Mouse (Mus musculus) olfactory bulb, adult 2 months (tissue): ENCODE measurements around the gene Tomm34.

Experiments used
- CTCF ChIP-seq: fragments of 200-500 bp; IDR thresholded peaks from 2 replicates; pipeline ENCODE4 v1.5.1; 2012; ENCODE audit warnings: low read depth, mild to moderate bottlenecking, low read length, moderate library complexity; ENCODE audit not compliant: insufficient read depth
- POLR2A ChIP-seq: fragments of 200-500 bp; IDR thresholded peaks from 2 replicates; pipeline ENCODE4 v1.6.1; 2012; ENCODE audit warnings: mild to moderate bottlenecking, low read depth, low read length, moderate library complexity; ENCODE audit not compliant: insufficient read depth

GRCm38 (mm10) chr2:164047197-164047690, 23.7 kb downstream of the Tomm34 start:
- no peak for TF ChIP-seq POLR2A
- no peak for TF ChIP-seq CTCF
